Mouse (Mus musculus) ovary, postnatal 14 days (tissue): Measurements from ENCODE around the gene Pkdrej.

ENCODE experiments used
- DNase-seq: peaks from one replicate; pipeline ENCODE4 v3.0.0; 2022; ENCODE audit warnings: low spot score

Gene Pkdrej

GRCm38 (mm10) chr15:85766677-85767076 is 54.9 kb downstream of the Pkdrej start:
- DNase-seq, result no peak

- DNase-seq, result no peak
Measured at GRCm38 (mm10) chr15:85765022-85765421, 56.5 kb downstream of the Pkdrej start.
